Mouse (Mus musculus) myocyte (in vitro differentiated cells): ENCODE measurements around the gene N4bp2l2.

Experiments
- CEBPB ChIP-seq: IDR thresholded peaks from 2 replicates; pipeline ENCODE4 v1.6.1; 2011; ENCODE audit warnings: mild to moderate bottlenecking, moderate library complexity; ENCODE audit not compliant: poor library complexity, insufficient read depth, severe bottlenecking
- E2F4 ChIP-seq: IDR thresholded peaks from one replicate; pipeline ENCODE4 v1.6.1; 2011; ENCODE audit warnings: mild to moderate bottlenecking, control low read depth, moderate library complexity; ENCODE audit not compliant: insufficient read depth
- MAX ChIP-seq: IDR thresholded peaks from one replicate; pipeline ENCODE4 v1.6.1; 2011; ENCODE audit warnings: low read depth, mild to moderate bottlenecking, control low read depth
- MYOD1 ChIP-seq, 3 experiments: IDR thresholded peaks; one replicate each; pipeline ENCODE4 v1.6.1; 2011; ENCODE audit warnings: control low read depth in 2 of 3, low read depth in 2 of 3, mild to moderate bottlenecking in 2 of 3, moderate library complexity in 1 of 3; ENCODE audit not compliant: insufficient read length in 2 of 3, control insufficient read depth in 1 of 3
- MYOG ChIP-seq, 3 experiments: IDR thresholded peaks; one replicate each; pipeline ENCODE4 v1.6.1; 2011; ENCODE audit warnings: control low read depth in 2 of 3, low read depth in 2 of 3, mild to moderate bottlenecking in 2 of 3; ENCODE audit not compliant: insufficient read length in 2 of 3, control insufficient read depth in 1 of 3, insufficient read depth in 1 of 3
- POLR2A ChIP-seq: IDR thresholded peaks from one replicate; pipeline ENCODE4 v1.6.1; 2011; ENCODE audit warnings: low read depth, mild to moderate bottlenecking, control low read depth, moderate library complexity; ENCODE audit not compliant: insufficient read length
- POLR2AphosphoS2 ChIP-seq: IDR thresholded peaks from one replicate; pipeline ENCODE4 v1.6.1; 2011; ENCODE audit warnings: low read depth, control low read depth; ENCODE audit not compliant: insufficient read length
- REST ChIP-seq: IDR thresholded peaks from one replicate; pipeline ENCODE4 v1.6.1; 2011; ENCODE audit warnings: mild to moderate bottlenecking, control low read depth, moderate library complexity; ENCODE audit not compliant: insufficient read depth, insufficient read length
- SRF ChIP-seq: IDR thresholded peaks from one replicate; pipeline ENCODE4 v1.6.1; 2011; ENCODE audit warnings: low read depth; ENCODE audit not compliant: control insufficient read depth, insufficient read length
- TCF12 ChIP-seq: IDR thresholded peaks from one replicate; pipeline ENCODE4 v1.6.1; 2011; ENCODE audit warnings: mild to moderate bottlenecking, control low read depth; ENCODE audit not compliant: poor library complexity, insufficient read depth, severe bottlenecking

DNA sequence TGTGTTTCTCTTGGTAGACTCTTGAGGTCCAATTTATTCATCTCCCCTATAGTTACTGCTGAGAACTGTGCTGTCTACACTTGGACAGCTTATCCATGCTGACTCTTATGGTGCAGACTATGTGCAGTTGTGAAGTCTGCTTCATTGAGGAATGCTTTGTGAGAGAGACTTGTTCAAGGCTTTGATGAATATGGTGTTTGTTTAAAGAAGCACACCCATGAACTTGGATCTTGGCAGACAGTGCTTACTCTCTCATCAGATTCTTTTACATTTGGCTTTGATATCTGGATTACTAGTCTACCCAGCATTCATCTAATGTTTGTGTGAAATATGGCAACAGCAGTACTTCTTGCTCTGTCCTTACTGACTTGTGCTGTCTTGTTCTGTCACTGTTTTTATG is 47.4 kb upstream of the N4bp2l2 start:
- no peak for TF ChIP-seq MYOD1 (IDR thresholded peaks at IDR 0.05; ENCODE audit: control insufficient read depth in 1 of 3, insufficient read length in 2 of 3, low read depth in 2 of 3)
- no peak for TF ChIP-seq POLR2A
- no peak for TF ChIP-seq MAX
- TF ChIP-seq SRF, result no peak
- TF ChIP-seq POLR2AphosphoS2, result no peak
- TF ChIP-seq TCF12, result no peak
- TF ChIP-seq REST, result no peak
- TF ChIP-seq MYOG (IDR thresholded peaks at IDR 0.05; ENCODE audit: control insufficient read depth in 1 of 3, insufficient read depth in 1 of 3, insufficient read length in 2 of 3, low read depth in 2 of 3), result no peak
- no peak for TF ChIP-seq CEBPB
- no peak for TF ChIP-seq E2F4
